Mouse (Mus musculus) large intestine, adult 2 months (tissue): ENCODE measurements around the gene B3galt4. TPM values are rescaled to one million over a fixed set of nuclear protein-coding genes. Genes with fewer than 3 reads are reported as not detected.
"Not testable (repeated sequence)": the region's sequence is repeated elsewhere in the genome, so short reads cannot be mapped to it uniquely, and the experiment has no call there.

Source experiments
- DNase-seq: peaks from one replicate; pipeline ENCODE4 v3.0.0-alpha.2; 2012; ENCODE audit warnings: low read depth, low spot score
- WGBS: fragments of 180-500 bp; shearing (Covaris S2); methylation state at CpG from one replicate; pipeline ENCODE4 v1.1.7; 2018; 5-methylcytosine and 5-hydroxymethylcytosine counted together
- polyA plus RNA-seq: library from polyadenylated mRNA; depleted of rRNA; stranded (reverse); fragments of >200 nt; gene quantifications from 2 replicates; pipeline ENCODE4 v1.2.3, GENCODE M21; 2012

The B3galt4 gene
- polyA plus RNA-seq, 1 experiment, result 15.6 TPM

DNA sequence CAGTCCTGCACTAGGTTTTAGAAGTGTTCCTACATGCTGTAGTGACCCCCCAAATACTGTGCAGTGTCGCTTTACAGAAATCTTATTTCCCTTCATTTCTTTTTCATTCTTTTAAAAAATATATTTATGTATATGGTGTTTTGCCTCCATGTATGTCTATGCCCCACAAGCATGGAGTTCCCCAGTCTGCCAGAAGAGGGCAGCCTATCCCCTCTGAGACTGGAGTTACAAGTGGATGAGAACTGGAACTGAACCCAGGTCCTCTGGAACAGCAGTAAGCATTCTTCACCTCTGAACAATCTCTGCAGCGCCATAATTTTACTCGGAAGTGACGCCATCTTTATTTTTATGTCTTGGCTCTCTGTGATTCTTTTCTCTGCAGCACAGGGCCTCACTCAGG lies 18.1 kb upstream of the B3galt4 start:
- DNase-seq, result no peak
- 69% methylated on average over 4 of the region's 4 CpGs for WGBS

DNA sequence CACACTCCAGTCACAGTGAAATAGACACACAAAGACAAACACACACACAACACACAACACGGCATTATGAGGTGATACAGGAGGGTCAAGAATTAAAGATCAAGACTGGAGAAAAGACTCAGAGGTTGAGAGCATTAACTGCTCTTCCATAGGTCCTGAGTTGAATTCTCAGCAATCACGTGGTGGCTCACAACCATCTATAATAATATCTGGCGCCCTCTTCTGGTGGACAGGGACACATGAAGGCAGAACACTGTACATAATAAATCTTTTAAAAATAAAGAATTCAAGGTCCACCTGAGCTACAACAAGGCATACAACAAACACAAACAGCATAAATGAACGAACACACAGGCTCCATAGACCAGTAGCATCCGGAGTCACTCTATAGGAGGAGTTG lies 17.6 kb upstream of the B3galt4 start:
- 23% methylated on average over 5 of the region's 5 CpGs for WGBS
- DNase-seq, result no peak

DNA sequence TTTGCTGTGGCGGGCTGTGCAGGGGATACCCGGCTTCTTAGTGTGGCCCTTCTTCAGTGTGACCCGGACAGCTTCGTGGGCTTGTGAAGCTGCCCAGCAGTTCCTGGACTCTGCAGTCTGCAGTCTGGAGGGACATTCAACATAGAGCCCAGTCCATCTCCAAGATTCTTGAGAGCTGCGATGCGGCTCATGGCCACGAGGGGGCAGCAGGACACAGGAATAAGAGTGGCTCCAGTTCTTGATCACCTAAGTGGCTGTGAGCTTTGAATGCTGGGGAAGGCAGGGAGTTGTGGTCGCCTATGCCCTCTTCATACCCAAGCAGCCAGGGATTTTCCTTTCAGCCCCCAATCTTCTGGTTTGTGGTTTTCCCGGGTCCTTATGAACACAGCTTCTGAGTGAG lies 17.2 kb upstream of the B3galt4 start:
- DNase-seq, result peak; percentile 89
- WGBS, result 2% methylated on average over 9 of the region's 9 CpGs

DNA sequence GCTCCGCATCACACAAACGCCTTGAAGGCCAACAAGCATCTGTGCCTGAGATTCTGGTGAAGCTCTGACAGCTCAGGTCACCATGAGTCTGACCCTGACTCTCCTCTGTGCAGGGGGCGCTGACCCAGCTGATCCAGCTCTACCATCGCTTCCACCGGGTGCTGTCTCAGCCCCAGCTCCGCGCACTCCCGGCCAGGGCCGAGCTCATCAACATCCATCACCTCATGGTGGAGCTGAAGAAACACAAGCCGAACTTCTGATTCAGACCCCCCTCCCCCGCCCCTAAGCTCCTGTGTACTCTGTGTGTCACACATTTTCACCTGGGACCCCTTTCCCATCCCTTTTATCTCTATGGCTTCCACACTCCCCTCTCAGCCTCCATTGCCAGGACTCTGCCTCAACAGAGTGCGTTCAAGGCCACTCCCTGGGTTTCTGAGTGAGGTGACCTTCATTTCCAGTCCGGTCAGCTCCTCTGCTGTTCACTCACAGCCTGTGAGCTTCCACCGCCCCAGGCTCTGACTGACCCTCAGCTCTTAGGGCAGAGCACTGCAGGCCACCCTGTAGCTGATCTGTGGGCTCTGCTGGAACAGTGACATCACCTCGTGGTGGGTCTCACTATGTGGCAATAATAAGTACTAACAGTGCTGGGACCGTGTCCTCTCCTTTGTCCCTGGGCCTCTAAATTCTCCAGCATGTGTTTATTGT lies 14.7 kb upstream of the B3galt4 start:
- 86% methylated on average over 16 of the region's 16 CpGs for whole genome bisulfite sequencing
- DNase-seq, result no peak

DNA sequence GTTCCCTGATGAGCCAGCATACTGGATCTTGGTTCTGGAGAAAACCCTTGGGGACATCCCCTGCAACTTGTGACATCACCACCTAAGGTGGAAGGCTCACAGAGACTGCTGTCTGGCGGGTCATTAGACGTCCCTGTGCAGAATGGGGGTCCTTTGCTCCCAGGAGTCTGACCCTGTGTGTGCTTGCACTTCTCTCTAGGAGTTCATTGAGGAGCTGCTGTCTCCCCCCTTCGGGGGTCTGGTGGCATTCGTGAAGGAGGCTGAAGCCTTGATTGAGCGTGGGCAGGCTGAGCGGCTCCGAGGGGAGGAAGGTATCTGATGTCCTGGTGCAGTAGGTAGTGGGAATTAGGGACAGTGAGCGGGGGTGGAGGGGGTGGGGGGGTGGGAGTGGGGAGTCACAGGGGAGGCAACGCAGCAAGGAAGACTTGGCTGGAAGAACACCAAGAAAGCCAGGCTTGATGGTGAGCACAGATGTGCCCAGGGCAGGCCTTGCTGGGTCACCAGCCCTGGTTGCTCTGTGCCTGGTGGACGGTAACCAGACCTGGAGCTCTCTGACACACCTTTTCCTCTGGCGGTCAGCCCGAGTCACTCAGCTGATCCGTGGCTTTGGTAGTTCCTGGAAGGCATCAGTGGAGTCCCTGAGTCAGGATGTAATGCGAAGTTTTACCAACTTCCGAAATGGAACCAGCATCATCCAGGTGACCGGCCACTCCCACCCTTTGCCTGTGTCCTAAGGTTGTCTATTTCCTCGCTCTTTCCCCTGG lies 14.0 kb upstream of the B3galt4 start:
- no peak for DNase-seq
- 89% methylated on average over 17 of the region's 17 CpGs for WGBS

DNA sequence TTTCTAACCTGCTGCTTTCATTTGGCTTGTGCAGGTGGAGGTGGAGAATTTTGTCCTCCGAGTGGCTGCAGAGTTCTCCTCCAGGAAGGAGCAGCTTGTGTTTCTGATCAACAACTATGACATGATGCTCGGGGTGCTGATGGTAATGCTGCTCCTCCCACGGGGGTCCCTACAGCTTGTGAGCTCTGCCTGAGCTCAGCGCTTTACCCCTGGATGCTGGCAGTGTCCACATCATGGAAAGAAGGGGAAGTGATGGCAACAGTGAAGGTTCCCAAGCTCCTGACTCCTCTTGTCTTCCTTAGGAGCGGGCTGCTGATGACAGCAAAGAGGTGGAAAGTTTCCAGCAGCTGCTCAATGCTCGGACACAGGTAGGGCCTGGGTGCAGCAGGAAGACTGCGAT lies 11.6 kb upstream of the B3galt4 start:
- WGBS, result 93% methylated on average over 7 of the region's 7 CpGs
- DNase-seq, result no peak

DNA sequence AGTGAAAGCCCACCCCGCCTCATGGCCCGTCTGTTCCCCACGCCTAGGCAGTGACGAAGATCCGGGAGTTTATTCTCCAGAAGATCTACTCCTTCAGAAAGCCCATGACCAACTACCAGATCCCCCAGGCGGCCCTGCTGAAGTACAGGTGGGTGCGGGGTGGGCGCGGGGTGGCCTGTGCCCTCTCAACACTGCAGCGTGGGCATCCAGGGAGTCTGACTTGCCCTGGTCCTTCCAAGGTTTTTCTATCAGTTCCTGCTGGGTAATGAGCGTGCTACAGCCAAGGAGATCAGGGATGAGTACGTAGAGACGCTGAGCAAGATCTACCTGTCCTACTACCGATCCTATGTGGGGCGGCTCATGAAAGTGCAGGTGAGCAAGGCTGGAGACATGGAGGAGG lies 8.7 kb upstream of the B3galt4 start:
- WGBS, result 91% methylated on average over 15 of the region's 15 CpGs
- no peak for DNase-seq

DNA sequence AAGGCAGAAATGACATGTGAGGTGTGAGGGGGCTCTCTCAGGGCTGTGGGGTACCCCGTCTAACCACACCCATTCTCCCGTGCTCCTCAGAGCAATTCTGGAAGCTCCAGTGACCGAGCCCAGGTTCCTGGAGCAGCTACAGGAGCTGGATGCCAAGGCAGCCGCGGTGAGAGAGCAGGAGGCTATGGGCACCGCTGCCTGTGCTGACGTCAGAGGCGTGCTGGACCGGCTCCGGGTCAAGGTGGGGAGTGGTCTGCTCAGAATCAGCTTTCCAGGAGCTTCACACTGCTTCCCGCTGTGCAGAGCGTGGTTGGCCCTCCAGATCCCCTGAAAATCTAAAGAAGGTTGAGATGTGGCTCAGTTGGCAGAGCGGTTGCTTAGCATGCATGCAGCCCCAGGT lies 7.8 kb upstream of the B3galt4 start:
- no peak for DNase-seq
- WGBS, result 94% methylated on average over 13 of the region's 13 CpGs

DNA sequence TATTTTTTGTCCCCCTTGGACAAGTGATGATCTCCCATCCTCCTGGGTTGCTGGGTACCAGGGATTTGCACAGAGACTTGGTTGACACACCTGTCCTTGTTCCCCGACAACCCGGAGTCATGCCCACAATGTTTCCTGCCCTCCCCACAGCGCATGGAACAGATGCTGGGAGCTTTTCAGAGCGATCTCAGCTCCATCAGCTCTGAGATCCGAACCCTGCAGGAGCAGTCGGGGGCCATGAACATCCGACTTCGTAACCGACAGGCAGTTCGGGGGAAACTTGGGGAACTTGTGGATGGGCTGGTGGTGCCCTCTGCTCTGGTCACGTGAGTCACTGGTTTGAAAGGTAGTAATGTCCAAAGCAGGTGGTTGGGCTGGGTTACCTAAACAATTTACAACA lies 7.2 kb upstream of the B3galt4 start:
- WGBS, result 97% methylated on average over 11 of the region's 11 CpGs
- DNase-seq, result no peak

DNA sequence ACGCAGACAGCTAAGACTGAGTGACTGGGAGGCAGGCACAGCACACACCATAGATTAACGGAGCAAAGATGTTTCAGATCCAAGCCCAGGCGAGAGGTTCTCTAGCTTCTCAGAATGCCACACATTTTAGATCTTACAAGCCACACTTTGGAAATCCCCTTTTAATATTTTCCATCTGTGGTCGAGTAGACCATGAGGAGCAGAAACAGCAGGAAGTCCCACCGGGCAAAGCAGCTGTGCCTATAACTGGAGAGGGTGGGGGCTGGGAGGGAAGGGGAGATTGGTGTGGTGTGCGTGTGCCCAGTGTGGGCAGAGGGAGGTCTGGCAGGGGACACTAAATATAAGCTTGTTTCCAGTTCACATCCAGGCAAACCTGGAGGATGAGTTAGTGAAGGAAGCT lies 6.2 kb upstream of the B3galt4 start:
- 82% methylated on average over 6 of the region's 6 CpGs for WGBS
- no peak for DNase-seq

DNA sequence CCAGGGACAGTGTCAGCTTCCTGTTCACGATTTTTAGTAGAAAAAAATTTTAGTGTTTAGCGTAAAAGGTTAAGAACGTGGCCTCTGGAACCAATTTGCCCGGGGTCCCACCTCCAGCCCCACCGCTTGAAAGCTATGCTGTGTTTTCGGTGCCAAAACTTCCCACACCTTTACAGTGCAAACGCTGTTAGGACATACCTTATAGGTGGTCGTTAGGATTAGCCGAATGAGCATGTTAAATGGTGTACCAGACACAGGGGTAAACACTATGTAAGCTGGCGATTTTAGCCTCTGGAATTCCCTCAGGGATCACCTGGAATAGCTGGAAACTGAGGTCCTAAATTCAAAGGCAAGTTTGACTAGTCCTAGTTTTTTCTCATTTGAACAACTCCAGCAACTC lies 5.0 kb upstream of the B3galt4 start:
- 5% methylated on average over 10 of the region's 10 CpGs for WGBS

DNA sequence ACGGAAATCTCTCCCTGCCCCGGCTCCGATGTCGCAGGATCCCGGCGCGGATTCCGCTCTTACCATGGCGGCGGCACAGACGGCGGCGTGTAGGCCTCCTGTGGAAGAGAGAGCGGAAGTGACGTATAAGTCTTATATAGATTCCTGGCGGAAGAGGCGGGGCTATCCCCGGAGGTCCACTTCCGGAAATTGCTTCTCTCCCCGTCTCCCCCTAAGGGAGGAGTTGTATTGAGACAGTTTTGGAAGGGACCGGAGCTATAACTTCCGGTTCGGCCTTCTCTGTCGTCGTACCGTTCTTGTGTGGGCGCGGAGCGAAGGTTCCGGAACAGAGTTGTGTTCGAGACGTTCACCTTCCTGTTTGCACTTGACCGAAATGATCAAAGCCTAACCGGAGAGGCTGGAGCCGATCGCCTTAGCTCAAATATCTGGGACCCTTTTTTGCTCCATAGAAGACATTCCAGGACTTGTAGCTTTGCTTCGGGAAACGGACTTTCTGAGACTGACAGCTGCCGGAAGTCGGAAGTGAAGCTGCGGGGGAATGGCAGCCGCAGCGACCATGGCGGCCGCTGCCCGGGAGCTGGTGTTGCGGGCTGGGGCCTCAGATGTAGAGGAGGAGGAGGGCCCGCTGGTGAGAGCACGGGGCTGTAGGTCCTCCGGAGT lies 4.4 kb upstream of the B3galt4 start, which contains the start of the genes Vps52 and Rps18:
Gene Vps52, plus strand, starts transcription at position 258 of the 660 bp plus-strand sequence.
Gene Rps18, minus strand, starts transcription at position 447 of the 660 bp plus-strand sequence.
- under 1% methylated on average over 50 of the region's 50 CpGs for WGBS
- peak; percentile 85 for DNase-seq

More for the DNA sequence above, 5.0 kb upstream of the B3galt4 start:
- DNase-seq, result no peak

DNA sequence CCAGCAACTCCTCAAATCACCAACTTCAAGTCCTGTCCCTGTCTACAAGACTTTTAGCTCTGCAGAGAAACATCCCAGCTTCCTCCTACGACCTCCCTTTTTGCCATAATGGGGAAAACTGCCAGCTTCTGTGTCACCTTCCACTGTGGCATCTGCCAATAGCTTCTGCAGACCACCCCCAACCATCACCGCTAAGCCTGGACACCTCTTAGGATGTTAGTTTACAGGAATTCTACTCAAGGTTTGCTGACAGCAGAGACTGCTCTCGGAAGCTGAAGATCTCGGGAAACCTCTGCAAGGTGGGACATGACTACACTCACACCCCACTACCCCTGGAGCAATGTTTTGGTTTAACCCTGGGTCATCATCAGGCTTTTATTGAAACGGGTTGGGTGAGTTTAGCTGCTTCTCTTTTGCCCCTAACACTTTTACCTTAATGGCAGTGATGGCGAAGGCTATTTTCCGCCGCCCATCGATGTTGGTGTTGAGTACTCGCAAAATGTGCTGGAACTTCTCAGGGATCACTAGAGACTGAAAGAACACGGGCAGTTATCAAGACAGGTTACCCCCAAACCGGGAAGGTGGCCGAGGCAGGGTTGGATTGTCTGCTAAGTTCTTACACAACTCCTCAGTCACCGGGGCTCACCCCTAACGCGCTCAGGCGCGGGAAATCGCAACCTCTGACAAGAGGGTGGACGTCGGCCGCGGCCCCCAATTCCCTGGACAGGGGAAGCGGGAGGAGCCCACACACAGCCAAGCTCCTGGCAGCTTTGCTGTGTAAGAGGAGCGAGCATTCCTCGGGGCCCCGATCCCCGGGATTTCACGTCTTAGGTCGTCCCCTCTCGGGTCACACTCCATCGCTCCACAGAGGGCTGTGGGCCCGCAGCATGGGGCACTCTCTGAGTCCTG lies 3.6 kb upstream of the B3galt4 start:
- DNase-seq, result no peak
- under 1% methylated on average over 33 of the region's 33 CpGs for WGBS

DNA sequence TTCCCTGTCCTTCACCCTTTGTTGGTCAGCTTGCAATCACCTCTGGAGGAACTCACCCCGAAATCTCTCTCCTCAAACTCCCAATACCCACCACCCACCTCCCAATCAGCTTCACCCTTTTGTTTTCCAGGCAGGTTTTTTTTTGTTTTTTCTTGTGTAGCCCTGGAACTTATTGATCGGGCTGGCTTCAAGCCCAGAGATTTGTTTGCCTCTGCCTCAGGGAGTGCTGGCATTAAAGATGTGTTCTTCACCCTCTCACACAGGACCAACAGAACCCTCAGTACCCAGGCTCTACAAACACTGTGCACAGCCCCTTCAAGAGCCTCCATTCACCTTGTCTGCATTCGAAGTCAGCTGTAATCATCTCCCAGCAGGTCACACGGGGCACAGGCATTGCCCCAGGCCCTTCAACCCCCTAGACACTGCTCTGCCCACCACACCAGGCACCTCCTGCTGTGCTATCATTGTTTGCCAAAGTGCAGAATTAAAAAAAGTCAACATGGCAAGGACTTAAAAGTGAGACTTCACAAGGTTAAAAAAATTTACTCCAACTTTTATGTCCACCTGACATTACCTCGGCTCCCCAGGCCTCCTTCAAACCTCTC lies 2.8 kb upstream of the B3galt4 start:
- 21% methylated on average over 5 of the region's 5 CpGs for whole genome bisulfite sequencing
- no peak for DNase-seq

DNA sequence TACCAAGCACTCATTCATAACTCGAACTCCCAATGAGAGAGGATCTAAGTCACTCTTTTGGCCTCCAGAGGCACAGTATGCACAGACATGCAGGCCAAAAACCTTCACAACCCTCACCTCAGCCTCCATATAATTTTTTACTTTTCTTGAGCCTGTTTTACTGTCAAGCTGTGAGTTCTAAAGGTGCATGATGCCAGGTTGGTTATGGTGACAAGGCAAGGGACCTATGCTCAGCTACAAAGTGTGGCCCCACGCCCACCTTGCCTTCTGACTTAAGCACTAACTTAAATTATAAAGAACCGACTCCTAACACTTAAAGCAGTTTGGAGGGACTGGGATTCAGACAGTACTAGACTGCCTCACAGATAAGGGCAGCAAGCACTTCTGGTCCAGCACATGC lies 2.0 kb upstream of the B3galt4 start:
- 44% methylated on average over 3 of the region's 3 CpGs for WGBS
- no peak for DNase-seq

DNA sequence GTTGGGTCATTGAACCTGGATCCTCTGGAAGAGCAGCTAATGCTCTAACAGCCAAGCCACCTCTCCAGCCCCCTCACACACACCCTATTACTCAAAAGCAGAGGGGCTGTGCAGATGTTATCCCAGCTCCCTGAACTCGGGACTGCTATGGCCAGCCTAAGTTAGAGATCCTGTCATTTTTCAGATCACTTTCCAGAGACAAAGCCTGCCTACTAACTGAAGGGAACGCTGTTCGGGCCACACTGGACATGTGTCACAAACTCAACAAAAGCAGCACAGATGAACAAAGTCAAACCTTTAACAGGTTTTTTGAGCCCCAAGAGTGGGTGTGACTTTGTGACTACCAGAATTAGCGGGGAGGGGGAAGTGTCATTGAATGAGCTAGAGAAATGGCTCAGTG lies 1.6 kb upstream of the B3galt4 start:
- DNase-seq, result no peak
- 73% methylated on average over 4 of the region's 4 CpGs for WGBS

DNA sequence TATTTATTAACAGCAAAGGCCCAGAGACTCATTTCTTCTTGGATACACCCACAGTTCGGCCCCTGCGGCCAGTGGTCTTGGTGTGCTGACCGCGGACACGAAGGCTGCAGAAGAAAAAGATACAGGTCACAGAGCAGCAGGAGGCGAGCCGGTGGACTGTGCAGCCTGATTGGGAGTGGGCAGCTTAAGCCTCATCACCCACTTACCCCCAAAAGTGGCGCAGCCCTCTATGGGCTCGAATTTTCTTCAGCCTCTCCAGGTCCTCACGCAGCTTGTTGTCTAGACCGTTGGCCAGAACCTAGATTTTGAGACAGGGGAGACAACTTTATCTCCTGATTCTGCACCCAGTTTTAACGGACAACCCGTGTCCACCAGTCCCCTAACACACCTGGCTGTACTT lies 727 bp upstream of the B3galt4 start:
- 67% methylated on average over 13 of the region's 13 CpGs for WGBS

DNA sequence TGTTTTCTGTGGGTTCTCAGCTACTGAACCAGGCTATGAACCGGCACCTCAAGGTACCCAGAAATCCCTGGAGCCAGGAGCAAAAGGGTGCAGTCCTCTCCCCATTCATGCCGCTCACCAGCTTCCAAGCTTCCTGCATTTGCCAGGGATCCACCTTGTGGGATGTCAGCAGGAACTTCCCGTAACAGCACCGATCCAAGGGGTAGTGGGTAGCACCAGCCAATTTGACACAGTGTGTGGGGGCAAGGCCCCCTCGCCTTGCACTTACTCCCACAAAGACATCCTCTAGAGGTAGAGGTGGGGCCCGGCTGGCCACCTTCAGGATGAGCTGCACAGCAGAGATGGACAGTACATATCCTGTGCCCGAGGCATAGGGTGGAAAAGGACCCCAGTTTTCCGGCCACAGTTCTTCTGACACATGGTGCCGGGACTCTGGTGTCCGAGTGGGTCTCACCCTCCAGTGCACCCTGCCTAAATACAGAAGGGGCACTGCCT lies 1.1 kb downstream of the B3galt4 start:
- WGBS, result 74% methylated on average over 10 of the region's 10 CpGs
- DNase-seq, result no peak

More for the DNA sequence above, 727 bp upstream of the B3galt4 start:
- not testable (repeated sequence) for DNase-seq

DNA sequence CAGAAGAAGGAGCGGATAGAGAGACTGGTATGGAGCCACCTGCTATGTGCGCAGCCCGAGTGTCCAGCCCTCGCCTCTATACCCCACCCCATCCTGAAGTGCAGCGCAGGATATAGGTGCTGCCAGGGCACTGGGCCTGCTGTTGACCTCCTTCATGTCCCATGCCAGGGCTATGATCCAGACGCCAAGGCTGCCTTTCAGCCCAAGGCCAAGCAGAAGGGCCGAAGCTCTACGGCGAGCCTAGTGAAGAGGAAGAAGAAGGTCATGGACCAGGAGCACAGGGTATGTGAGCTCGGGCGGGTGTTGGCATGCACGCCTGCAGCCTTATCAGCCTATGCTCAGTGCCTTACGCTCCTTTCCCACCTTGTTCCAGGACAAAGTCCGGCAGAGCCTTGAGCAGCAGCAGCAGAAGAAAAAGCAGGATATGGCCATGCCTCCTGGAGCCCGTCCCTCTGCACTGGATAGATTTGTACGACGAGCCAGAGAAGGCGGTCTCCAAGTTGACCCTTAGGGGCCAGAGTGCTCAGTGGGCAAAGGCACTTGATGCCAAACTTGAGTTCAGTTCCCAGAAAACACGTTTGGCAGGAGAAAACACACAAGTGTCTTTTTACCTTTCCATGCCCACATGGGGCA lies 2.3 kb downstream of the B3galt4 start:
- DNase-seq, result no peak
- 43% methylated on average over 19 of the region's 19 CpGs for WGBS
